Mouse (Mus musculus) thymus, adult 2 months (tissue): ENCODE results near the gene Mn1.

Experiments
- CTCF ChIP-seq: fragments of 200-500 bp; IDR thresholded peaks from 2 replicates; pipeline ENCODE4 v1.5.1; 2012; ENCODE audit warnings: mild to moderate bottlenecking, control low read depth, low read length, moderate library complexity, borderline replicate concordance; ENCODE audit not compliant: control insufficient read depth, poor library complexity, insufficient read depth; ENCODE audit errors: extremely low read depth
- POLR2A ChIP-seq: fragments of 200-500 bp; IDR thresholded peaks from 2 replicates; pipeline ENCODE4 v1.6.1; 2012; ENCODE audit warnings: mild to moderate bottlenecking, low read length, control low read depth, moderate library complexity; ENCODE audit not compliant: control insufficient read depth, poor library complexity, insufficient read depth; ENCODE audit errors: extremely low read depth

GRCm38 (mm10) chr5:111396199-111396598, 21.0 kb upstream of the Mn1 start:
- TF ChIP-seq CTCF = no peak
- TF ChIP-seq POLR2A = no peak
